Mouse (Mus musculus) stomach, embryonic 14.5 days (tissue): ENCODE results near the gene Gnao1. TPM values are rescaled to one million over a fixed set of nuclear protein-coding genes. Genes with fewer than 3 reads are reported as not detected.

Source experiments
- ATAC-seq: fragments of 200-750 bp; cut with Nextera tagmentation; 2 replicates; pipeline ENCODE4 v1.8.0; 2017; ENCODE audit warnings: low read depth, moderate TSS enrichment; ENCODE audit not compliant: insufficient number of reproducible peaks, insufficient read depth, low FRiP score
- H3K27ac ChIP-seq: fragments of 300-500 bp; sonication (generic); 2 replicates; pipeline ENCODE4 v1.5.1; 2014; ENCODE audit warnings: mild to moderate bottlenecking, low read length, moderate library complexity, mixed read lengths
- H3K27me3 ChIP-seq: fragments of 300-500 bp; sonication (generic); 2 replicates; pipeline ENCODE4 v1.6.1; 2014; ENCODE audit warnings: low read length, control low read depth, mixed read lengths; ENCODE audit not compliant: control insufficient read depth, insufficient read depth
- H3K36me3 ChIP-seq: fragments of 300-500 bp; sonication (generic); 2 replicates; pipeline ENCODE4 v1.6.1; 2014; ENCODE audit warnings: mild to moderate bottlenecking, control low read depth, low read length, moderate library complexity, mixed read lengths; ENCODE audit not compliant: control insufficient read depth, insufficient read depth
- H3K4me1 ChIP-seq: fragments of 300-500 bp; sonication (generic); 2 replicates; pipeline ENCODE4 v1.6.1; 2014; ENCODE audit warnings: low read length, control low read depth, mixed read lengths; ENCODE audit not compliant: control insufficient read depth, insufficient read depth
- H3K4me2 ChIP-seq: fragments of 300-500 bp; sonication (generic); replicated peaks from 2 replicates; pipeline ENCODE4 v1.6.1; 2014; ENCODE audit warnings: low read depth, low read length, control low read depth
- H3K4me3 ChIP-seq: fragments of 300-500 bp; sonication (generic); 2 replicates; pipeline ENCODE4 v1.5.1; 2014; ENCODE audit warnings: low read depth, low read length, control low read depth
- H3K9ac ChIP-seq: fragments of 300-500 bp; sonication (generic); replicated peaks from 2 replicates; pipeline ENCODE4 v1.6.1; 2014; ENCODE audit warnings: low read depth, mild to moderate bottlenecking, control low read depth, low read length, moderate library complexity, mixed read lengths
- H3K9me3 ChIP-seq: fragments of 300-500 bp; sonication (generic); 2 replicates; pipeline ENCODE4 v1.6.1; 2016; ENCODE audit warnings: low read depth, low read length, control low read depth; ENCODE audit not compliant: control insufficient read depth
- WGBS: fragments of 180-500 bp; shearing (Covaris S2); extraction: QIAGEN DNeasy Blood & Tissue Kit; methylation state at CpG from one replicate; pipeline ENCODE4 v1.1.7; 2014; 5-methylcytosine and 5-hydroxymethylcytosine counted together
- polyA plus RNA-seq: library from polyadenylated mRNA; unstranded; fragments of >200 nt; fragmentation: Nextera tagmentation; extraction: Ambion mirVana; gene quantifications from 2 replicates; pipeline ENCODE4 v1.2.1, GENCODE M21; 2014

The Gnao1 gene
- polyA plus RNA-seq, 1 experiment from 2014 or later: 14.0 TPM

- no peaks in the 10 kb centered on the region for H3K9me3 ChIP-seq
- H3K4me2 ChIP-seq: no peak overlapping the region
- 84% methylated on average over 14 of the region's 14 CpGs for WGBS
- H3K4me3 ChIP-seq: no peak overlapping the region
- no peaks in the 10 kb centered on the region for H3K4me1 ChIP-seq
- peaks cover 56% of the 10 kb centered on the region for H3K36me3 ChIP-seq
- no peaks in the 10 kb centered on the region for H3K27me3 ChIP-seq
- H3K27ac ChIP-seq: no peak overlapping the region
- ATAC-seq: no peak
- H3K9ac ChIP-seq: no peak overlapping the region
These were observed 163.4 kb downstream of the Gnao1 start for GRCm38 (mm10) chr8:93972971-93973734.

GRCm38 (mm10) chr8:93973831-93974375 lies 164.1 kb downstream of the Gnao1 start:
- Histone ChIP-seq H3K27me3 (no peaks in the 10 kb centered on the region), H3K9me3 (no peaks in the 10 kb centered on the region), H3K4me1 (no peaks in the 10 kb centered on the region), H3K27ac (no peak overlapping the region), H3K4me3 (no peak overlapping the region), H3K9ac (no peak overlapping the region), H3K36me3 (peaks cover 63% of the 10 kb centered on the region), H3K4me2 (no peak overlapping the region)
- 95% methylated on average over 13 of the region's 13 CpGs for WGBS
- ATAC-seq: no peak

- Histone ChIP-seq H3K4me2 (no peak overlapping the region), H3K27me3 (no peaks in the 10 kb centered on the region), H3K27ac (no peak overlapping the region), H3K4me1 (no peaks in the 10 kb centered on the region), H3K36me3 (peaks cover 68% of the 10 kb centered on the region), H3K9ac (no peak overlapping the region), H3K9me3 (no peaks in the 10 kb centered on the region), H3K4me3 (no peak overlapping the region)
- ATAC-seq: no peak
- 68% methylated on average over 11 of the region's 11 CpGs for WGBS
These were observed 164.9 kb downstream of the Gnao1 start for GRCm38 (mm10) chr8:93974602-93975186.

- H3K9ac ChIP-seq: no peak overlapping the region
- ATAC-seq: no peak
- no peaks in the 10 kb centered on the region for H3K9me3 ChIP-seq
- no peaks in the 10 kb centered on the region for H3K27me3 ChIP-seq
- no peak overlapping the region for H3K27ac ChIP-seq
- H3K4me3 ChIP-seq: no peak overlapping the region
- H3K4me1 ChIP-seq: no peaks in the 10 kb centered on the region
- WGBS: 92% methylated on average over 2 of the region's 2 CpGs
- H3K36me3 ChIP-seq: peaks cover 75% of the 10 kb centered on the region
- no peak overlapping the region for H3K4me2 ChIP-seq
These were observed 165.6 kb downstream of the Gnao1 start for GRCm38 (mm10) chr8:93975358-93975757.

GRCm38 (mm10) chr8:93976446-93977211 lies 166.9 kb downstream of the Gnao1 start:
- H3K27ac ChIP-seq: no peak overlapping the region
- H3K4me2 ChIP-seq: no peak overlapping the region
- H3K4me1 ChIP-seq: no peaks in the 10 kb centered on the region
- no peak overlapping the region for H3K4me3 ChIP-seq
- H3K36me3 ChIP-seq: peaks cover 82% of the 10 kb centered on the region
- no peaks in the 10 kb centered on the region for H3K27me3 ChIP-seq
- 91% methylated on average over 6 of the region's 6 CpGs for WGBS
- H3K9me3 ChIP-seq: no peaks in the 10 kb centered on the region
- no peak overlapping the region for H3K9ac ChIP-seq
- no peak for ATAC-seq

GRCm38 (mm10) chr8:93980141-93980540 lies 170.4 kb downstream of the Gnao1 start:
- no peak overlapping the region for H3K4me3 ChIP-seq
- peaks cover 79% of the 10 kb centered on the region for H3K36me3 ChIP-seq
- no peak overlapping the region for H3K27ac ChIP-seq
- no peaks in the 10 kb centered on the region for H3K27me3 ChIP-seq
- no peak for ATAC-seq
- H3K9me3 ChIP-seq: no peaks in the 10 kb centered on the region
- WGBS: 95% methylated on average over 4 of the region's 4 CpGs
- H3K4me2 ChIP-seq: no peak overlapping the region
- H3K9ac ChIP-seq: no peak overlapping the region
- H3K4me1 ChIP-seq: no peaks in the 10 kb centered on the region

GRCm38 (mm10) chr8:93981679-93982215 lies 172.0 kb downstream of the Gnao1 start:
- Histone ChIP-seq H3K9ac (no peak overlapping the region), H3K9me3 (no peaks in the 10 kb centered on the region), H3K4me2 (no peak overlapping the region), H3K4me1 (no peaks in the 10 kb centered on the region), H3K4me3 (no peak overlapping the region), H3K27ac (no peak overlapping the region), H3K27me3 (no peaks in the 10 kb centered on the region), H3K36me3 (peaks cover 76% of the 10 kb centered on the region)
- 90% methylated on average over 5 of the region's 5 CpGs for WGBS
- ATAC-seq: no peak

GRCm38 (mm10) chr8:93983827-93984226 lies 174.1 kb downstream of the Gnao1 start:
- Histone ChIP-seq H3K4me1 (no peaks in the 10 kb centered on the region), H3K36me3 (peaks cover 74% of the 10 kb centered on the region), H3K27me3 (no peaks in the 10 kb centered on the region), H3K4me3 (no peak overlapping the region), H3K4me2 (no peak overlapping the region), H3K27ac (no peak overlapping the region), H3K9me3 (no peaks in the 10 kb centered on the region), H3K9ac (no peak overlapping the region)
- ATAC-seq: no peak
- WGBS: 81% methylated on average over 3 of the region's 3 CpGs
